Mouse (Mus musculus): Measurements from ENCODE around the gene Chst14. TPM values are rescaled to one million over a fixed set of nuclear protein-coding genes. Genes with fewer than 3 reads are reported as not detected.

The Chst14 gene
- polyA plus RNA-seq, 1 experiment, result 2.3 TPM

DNA sequence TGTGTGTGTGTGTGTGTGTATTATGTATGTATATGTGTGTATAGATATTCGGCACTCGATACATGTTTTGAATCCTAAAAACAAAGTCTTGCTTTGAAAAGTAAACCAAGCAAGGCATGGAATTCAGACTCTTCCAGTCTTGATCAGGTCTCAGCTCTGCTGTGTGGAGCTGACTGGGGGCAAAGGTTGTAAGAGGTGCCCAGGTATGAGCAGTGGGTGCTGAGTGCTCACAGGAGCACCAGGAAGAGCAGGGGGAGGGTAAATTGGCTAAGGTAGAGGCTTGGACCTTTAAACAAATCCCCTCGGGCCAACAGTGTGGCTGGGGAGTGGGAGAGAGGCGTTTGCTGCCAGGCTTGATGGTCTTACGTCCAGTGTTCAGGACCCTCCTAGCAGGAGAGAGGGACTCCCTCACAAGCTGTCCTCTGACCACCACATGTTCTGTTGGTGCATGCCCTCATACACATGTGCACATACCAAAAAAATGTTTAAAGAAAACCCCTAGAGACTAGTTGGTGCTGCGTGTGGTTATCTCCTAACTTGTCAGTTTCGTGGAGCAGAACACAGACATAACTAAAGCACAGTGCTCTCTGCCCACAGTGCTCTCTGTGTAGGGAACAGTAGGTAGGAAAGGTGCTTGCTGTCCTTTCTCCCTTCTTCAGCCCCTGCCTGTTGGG is 15.6 kb upstream of the Chst14 start:
- no peak overlapping the region for H3K4me3 ChIP-seq (replicated peaks; ENCODE audit: control insufficient read depth, low read depth, low read length)
- 70% methylated on average over 7 of the region's 7 CpGs for WGBS
- TF ChIP-seq POLR2A (IDR thresholded peaks at IDR 0.05; ENCODE audit: borderline replicate concordance, control insufficient read depth, low read depth, low read length) (no peak), CTCF (IDR thresholded peaks at IDR 0.05; ENCODE audit: control insufficient read depth, insufficient read depth, low read length) (no peak)
- no peak overlapping the region for H3K27ac ChIP-seq (ENCODE audit: control insufficient read depth, insufficient read depth, low read depth, low read length, poor library complexity)
- H3K4me1 ChIP-seq (ENCODE audit: control insufficient read depth, insufficient read depth, low read length), result peaks cover 5% of the 10 kb centered on the region

DNA sequence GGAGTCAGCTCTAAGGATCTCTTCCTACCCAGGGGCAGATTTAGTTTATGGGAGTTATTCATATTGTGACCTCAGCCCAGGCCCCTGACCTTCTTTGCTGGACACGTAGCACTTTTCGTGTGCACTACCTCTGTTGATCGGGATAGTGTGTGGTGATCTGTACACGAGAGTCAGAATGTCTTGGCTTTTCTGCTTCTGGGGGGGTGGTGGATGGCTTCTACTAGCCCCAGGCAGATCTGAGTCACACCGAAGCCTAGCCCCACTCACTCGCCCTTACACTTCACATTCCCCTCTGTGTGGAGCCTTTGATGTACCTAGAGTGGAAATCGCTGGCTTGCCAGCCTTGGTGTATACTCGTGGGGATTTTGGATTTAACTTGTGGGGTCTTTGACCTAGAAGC is 13.6 kb upstream of the Chst14 start:
- no peak for TF ChIP-seq CTCF (IDR thresholded peaks at IDR 0.05; ENCODE audit: control insufficient read depth, insufficient read depth, low read length)
- TF ChIP-seq POLR2A (IDR thresholded peaks at IDR 0.05; ENCODE audit: borderline replicate concordance, control insufficient read depth, low read depth, low read length), result no peak
- no peak overlapping the region for H3K4me3 ChIP-seq (replicated peaks; ENCODE audit: control insufficient read depth, low read depth, low read length)
- peaks cover 3% of the 10 kb centered on the region for H3K4me1 ChIP-seq (ENCODE audit: control insufficient read depth, insufficient read depth, low read length)
- 85% methylated on average over 8 of the region's 8 CpGs for WGBS
- H3K27ac ChIP-seq (ENCODE audit: control insufficient read depth, insufficient read depth, low read depth, low read length, poor library complexity), result no peak overlapping the region

- H3K4me3 ChIP-seq (replicated peaks; ENCODE audit: control insufficient read depth, low read depth, low read length), result no peak overlapping the region
- TF ChIP-seq CTCF (IDR thresholded peaks at IDR 0.05; ENCODE audit: control insufficient read depth, insufficient read depth, low read length) (no peak), POLR2A (IDR thresholded peaks at IDR 0.05; ENCODE audit: borderline replicate concordance, control insufficient read depth, low read depth, low read length) (no peak)
- 78% methylated on average over 11 of the region's 11 CpGs for WGBS
- no peak overlapping the region for H3K27ac ChIP-seq (ENCODE audit: control insufficient read depth, insufficient read depth, low read depth, low read length, poor library complexity)
- H3K4me1 ChIP-seq (ENCODE audit: control insufficient read depth, insufficient read depth, low read length), result peaks cover 3% of the 10 kb centered on the region
Observed at GRCm38 (mm10) chr2:118913551-118914276, 12.6 kb upstream of the Chst14 start.

- Histone ChIP-seq H3K4me3 (replicated peaks; ENCODE audit: control insufficient read depth, low read depth, low read length) (no peak overlapping the region), H3K4me1 (ENCODE audit: control insufficient read depth, insufficient read depth, low read length) (peaks cover 3% of the 10 kb centered on the region), H3K27ac (ENCODE audit: control insufficient read depth, insufficient read depth, low read depth, low read length, poor library complexity) (no peak overlapping the region)
- TF ChIP-seq POLR2A (IDR thresholded peaks at IDR 0.05; ENCODE audit: borderline replicate concordance, control insufficient read depth, low read depth, low read length), result no peak
- no peak for TF ChIP-seq CTCF (IDR thresholded peaks at IDR 0.05; ENCODE audit: control insufficient read depth, insufficient read depth, low read length)
- 76% methylated on average over 8 of the region's 8 CpGs for WGBS
Observed at GRCm38 (mm10) chr2:118914685-118915084, 11.6 kb upstream of the Chst14 start.

DNA sequence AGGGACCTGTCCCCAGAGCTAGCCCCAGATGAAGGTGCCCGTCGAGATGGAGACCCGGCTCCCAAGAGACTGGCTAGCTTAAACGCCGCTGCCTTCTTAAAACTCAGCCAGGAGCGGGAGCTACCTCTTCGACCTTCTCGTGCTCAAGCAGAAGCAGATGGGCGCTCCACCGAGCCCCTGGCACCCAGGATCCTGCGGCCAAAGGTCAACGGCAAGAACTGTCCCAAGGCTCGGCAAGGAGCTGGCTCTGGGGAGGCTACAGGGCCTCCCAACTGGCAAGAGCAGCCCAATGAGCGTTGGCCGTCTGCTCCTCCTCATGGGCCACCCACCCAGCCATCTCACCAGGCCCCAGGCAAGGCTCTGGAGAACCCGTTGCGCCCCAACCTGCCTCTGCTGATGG is 9.9 kb upstream of the Chst14 start:
- H3K4me1 ChIP-seq (ENCODE audit: control insufficient read depth, insufficient read depth, low read length), result no peaks in the 10 kb centered on the region; the same call in 1 of the 2 replicates
- H3K27ac ChIP-seq (ENCODE audit: control insufficient read depth, insufficient read depth, low read depth, low read length, poor library complexity), result no peak overlapping the region
- TF ChIP-seq CTCF (IDR thresholded peaks at IDR 0.05; ENCODE audit: control insufficient read depth, insufficient read depth, low read length), result no peak
- TF ChIP-seq POLR2A (IDR thresholded peaks at IDR 0.05; ENCODE audit: borderline replicate concordance, control insufficient read depth, low read depth, low read length), result no peak
- 93% methylated on average over 17 of the region's 17 CpGs for WGBS
- no peak overlapping the region for H3K4me3 ChIP-seq (replicated peaks; ENCODE audit: control insufficient read depth, low read depth, low read length)

- Histone ChIP-seq H3K4me3 (replicated peaks; ENCODE audit: control insufficient read depth, low read depth, low read length) (no peak overlapping the region), H3K27ac (ENCODE audit: control insufficient read depth, insufficient read depth, low read depth, low read length, poor library complexity) (no peak overlapping the region), H3K4me1 (ENCODE audit: control insufficient read depth, insufficient read depth, low read length) (no peaks in the 10 kb centered on the region)
- WGBS, result 81% methylated on average over 1 of the region's 1 CpGs
- TF ChIP-seq POLR2A (IDR thresholded peaks at IDR 0.05; ENCODE audit: borderline replicate concordance, control insufficient read depth, low read depth, low read length) (no peak), CTCF (IDR thresholded peaks at IDR 0.05; ENCODE audit: control insufficient read depth, insufficient read depth, low read length) (no peak)
Observed at GRCm38 (mm10) chr2:118918543-118918942, 7.8 kb upstream of the Chst14 start.

DNA sequence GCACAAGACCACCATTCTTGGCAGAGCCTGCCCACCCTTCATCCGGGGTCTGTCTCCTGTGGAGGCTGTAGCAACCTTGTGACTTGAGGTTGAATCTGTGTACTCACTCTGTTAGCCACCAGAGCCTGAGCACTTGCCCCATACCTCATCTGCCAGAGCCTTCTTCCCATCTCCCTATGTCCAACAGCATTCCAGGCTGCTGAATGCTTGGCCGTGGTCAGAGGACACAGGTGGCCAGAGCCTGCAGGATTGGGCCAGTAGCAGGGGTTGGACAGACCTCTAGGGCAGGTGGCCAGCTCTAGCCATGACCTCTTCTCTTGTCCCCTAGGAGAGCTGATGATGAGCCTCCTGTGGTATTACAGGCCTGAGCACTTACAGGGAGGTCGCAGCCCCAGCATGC is 5.9 kb upstream of the Chst14 start:
- Histone ChIP-seq H3K4me3 (replicated peaks; ENCODE audit: control insufficient read depth, low read depth, low read length) (no peak overlapping the region), H3K4me1 (ENCODE audit: control insufficient read depth, insufficient read depth, low read length) (no peaks in the 10 kb centered on the region), H3K27ac (ENCODE audit: control insufficient read depth, insufficient read depth, low read depth, low read length, poor library complexity) (no peak overlapping the region)
- TF ChIP-seq POLR2A (IDR thresholded peaks at IDR 0.05; ENCODE audit: borderline replicate concordance, control insufficient read depth, low read depth, low read length) (no peak), CTCF (IDR thresholded peaks at IDR 0.05; ENCODE audit: control insufficient read depth, insufficient read depth, low read length) (no peak)
- 80% methylated on average over 3 of the region's 3 CpGs for WGBS

DNA sequence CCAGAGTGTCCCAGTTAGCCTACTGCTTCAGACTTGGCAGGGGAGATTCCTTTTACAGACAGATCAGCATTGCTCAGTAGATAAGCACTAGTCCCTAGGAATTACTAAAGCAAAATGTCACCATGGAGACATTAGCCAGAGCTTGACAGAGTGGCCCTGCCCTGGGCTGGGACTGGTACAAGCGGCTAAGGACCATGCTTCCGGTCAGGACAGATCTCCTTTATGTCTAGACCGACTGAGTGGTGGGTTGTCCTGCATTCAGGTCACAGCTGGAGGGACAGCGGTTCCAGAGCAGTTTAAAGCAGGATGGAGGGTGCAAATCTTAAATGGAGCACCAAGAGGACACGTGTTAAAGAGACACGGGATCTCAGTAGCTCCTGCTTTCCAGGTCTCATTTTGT is 344 bp upstream of the Chst14 start:
- H3K4me1 ChIP-seq (ENCODE audit: control insufficient read depth, insufficient read depth, low read length), result peaks cover 2% of the 10 kb centered on the region; the same call in 1 of the 2 replicates
- 11% methylated on average over 6 of the region's 6 CpGs for WGBS
- peak overlapping the region; percentile 1 for H3K4me3 ChIP-seq (replicated peaks; ENCODE audit: control insufficient read depth, low read depth, low read length)
- H3K27ac ChIP-seq (ENCODE audit: control insufficient read depth, insufficient read depth, low read depth, low read length, poor library complexity), result no peak overlapping the region
- TF ChIP-seq POLR2A (IDR thresholded peaks at IDR 0.05; ENCODE audit: borderline replicate concordance, control insufficient read depth, low read depth, low read length), result no peak
- TF ChIP-seq CTCF (IDR thresholded peaks at IDR 0.05; ENCODE audit: control insufficient read depth, insufficient read depth, low read length), result no peak

Measured in bone marrow, adult 2 months (tissue).